Mouse (Mus musculus): ENCODE data around the gene Methig1. TPM values are rescaled to one million over a fixed set of nuclear protein-coding genes. Genes with fewer than 3 reads are reported as not detected.
"Not testable (repeated sequence)": the region's sequence is repeated elsewhere in the genome, so short reads cannot be mapped to it uniquely, and the experiment has no call there.

Gene Methig1
- 0.14 and 0.15 TPM in 2 replicates for polyA plus RNA-seq (2015; fragmentation: Nextera tagmentation; extraction: Ambion mirVana)

GRCm38 (mm10) chr15:100352711-100353250 lies at the start of gene Methig1, which contains the start of gene Mettl7a2:
Gene Methig1, plus strand, starts transcription at chr15:100353149.
Gene Mettl7a2, plus strand, starts transcription at chr15:100353200.
- Histone ChIP-seq H3K9me3 (no peaks in the 10 kb centered on the region), H3K4me3 (replicated peaks) (no peak within 1 kb of the TSS), H3K9ac (no peak within 1 kb of the TSS), H3K4me1 (replicated peaks) (peaks cover 5% of the 10 kb centered on the region; the same call in 1 of the 2 replicates), H3K27ac (no peak within 1 kb of the TSS), H3K27me3 (replicated peaks) (no peaks in the 10 kb centered on the region), H3K4me2 (replicated peaks) (no peak within 1 kb of the TSS), H3K36me3 (no peaks in the 10 kb centered on the region)
- 72% methylated on average over 10 of the region's 10 CpGs for WGBS
- peak; percentile 22; the same call in 1 of the 2 replicates for ATAC-seq

GRCm38 (mm10) chr15:100303428-100304018 lies 49.4 kb upstream of the Methig1 start:
- 51% methylated on average over 8 of the region's 8 CpGs for WGBS
- H3K9ac ChIP-seq, result no peak overlapping the region
- no peaks in the 10 kb centered on the region for H3K9me3 ChIP-seq
- H3K4me2 ChIP-seq (replicated peaks), result peak overlapping the region; percentile 84
- H3K36me3 ChIP-seq, result no peaks in the 10 kb centered on the region
- ATAC-seq, result no peak
- 0 out of 2 replicates have a peak, but pooled peaks cover 2% of the 10 kb centered on the region for H3K4me1 ChIP-seq (replicated peaks)
- 0 out of 2 replicates have a peak overlapping the region, but pooled peaks have one; percentile 49 for H3K4me3 ChIP-seq (replicated peaks)
- no peaks in the 10 kb centered on the region for H3K27me3 ChIP-seq (replicated peaks)
- 0 out of 2 replicates have a peak overlapping the region, but pooled peaks have one; percentile 92 for H3K27ac ChIP-seq

- no peaks in the 10 kb centered on the region for H3K27me3 ChIP-seq (replicated peaks)
- peak within 1 kb of the TSS; percentile 62 for H3K9ac ChIP-seq
- 0 out of 2 replicates have a peak, but pooled peaks cover 2% of the 10 kb centered on the region for H3K4me1 ChIP-seq (replicated peaks)
- H3K4me2 ChIP-seq (replicated peaks), result peak within 1 kb of the TSS; percentile 84
- peak within 1 kb of the TSS; percentile 92 for H3K27ac ChIP-seq
- WGBS, result 3% methylated on average over 21 of the region's 30 CpGs
- ATAC-seq, result peak; percentile 84
- H3K9me3 ChIP-seq, result no peaks in the 10 kb centered on the region
- peak within 1 kb of the TSS; percentile 49 for H3K4me3 ChIP-seq (replicated peaks)
- H3K36me3 ChIP-seq, result no peaks in the 10 kb centered on the region
Measured at GRCm38 (mm10) chr15:100304019-100304991, 48.6 kb upstream of the Methig1 start, which contains the start of gene Mettl7a1. Gene Mettl7a1, plus strand, starts transcription at chr15:100304140.

- H3K27ac ChIP-seq, result no peak overlapping the region
- no peak for ATAC-seq
- WGBS, result 76% methylated on average over 2 of the region's 2 CpGs
Measured at GRCm38 (mm10) chr15:100306201-100306600, 46.7 kb upstream of the Methig1 start.

GRCm38 (mm10) chr15:100307438-100308096 lies 45.4 kb upstream of the Methig1 start:
- not testable (repeated sequence) for H3K4me2 ChIP-seq (replicated peaks); H3K4me1 ChIP-seq (replicated peaks); H3K4me3 ChIP-seq (replicated peaks); H3K27ac ChIP-seq; H3K27me3 ChIP-seq (replicated peaks); H3K9me3 ChIP-seq; H3K9ac ChIP-seq; H3K36me3 ChIP-seq
- 34% methylated on average over 10 of the region's 11 CpGs for WGBS
- peak; percentile 56; the same call in 1 of the 2 replicates for ATAC-seq

More at GRCm38 (mm10) chr15:100306201-100306600, 46.7 kb upstream of the Methig1 start:
- Histone ChIP-seq H3K27me3 (replicated peaks) (no peaks in the 10 kb centered on the region), H3K4me3 (replicated peaks) (no peak overlapping the region), H3K4me1 (replicated peaks) (0 out of 2 replicates have a peak, but pooled peaks cover 2% of the 10 kb centered on the region), H3K9ac (no peak overlapping the region), H3K36me3 (no peaks in the 10 kb centered on the region), H3K4me2 (replicated peaks) (no peak overlapping the region), H3K9me3 (no peaks in the 10 kb centered on the region)

- Histone ChIP-seq H3K9me3 (no peaks in the 10 kb centered on the region), H3K36me3 (no peaks in the 10 kb centered on the region), H3K27ac (no peak overlapping the region), H3K9ac (no peak overlapping the region), H3K4me3 (replicated peaks) (no peak overlapping the region), H3K4me2 (replicated peaks) (no peak overlapping the region), H3K4me1 (replicated peaks) (no peaks in the 10 kb centered on the region), H3K27me3 (replicated peaks) (no peaks in the 10 kb centered on the region)
- ATAC-seq, result no peak
- WGBS, result 49% methylated on average over 2 of the region's 2 CpGs
Measured at GRCm38 (mm10) chr15:100312346-100312745, 40.6 kb upstream of the Methig1 start.

GRCm38 (mm10) chr15:100314448-100315145 lies 38.4 kb upstream of the Methig1 start:
- H3K9me3 ChIP-seq, result no peaks in the 10 kb centered on the region
- ATAC-seq, result no peak

GRCm38 (mm10) chr15:100318014-100318671 lies 34.8 kb upstream of the Methig1 start:
- H3K4me3 ChIP-seq (replicated peaks); H3K36me3 ChIP-seq; H3K27me3 ChIP-seq (replicated peaks); H3K4me2 ChIP-seq (replicated peaks); ATAC-seq; H3K27ac ChIP-seq; H3K9me3 ChIP-seq; H3K4me1 ChIP-seq (replicated peaks); H3K9ac ChIP-seq: not testable (repeated sequence)
- WGBS, result 39% methylated on average over 4 of the region's 4 CpGs

More at GRCm38 (mm10) chr15:100314448-100315145, 38.4 kb upstream of the Methig1 start:
- H3K36me3 ChIP-seq, result no peaks in the 10 kb centered on the region
- H3K27ac ChIP-seq, result no peak overlapping the region
- 92% methylated on average over 5 of the region's 5 CpGs for WGBS
- H3K9ac ChIP-seq, result no peak overlapping the region
- H3K4me3 ChIP-seq (replicated peaks), result no peak overlapping the region
- H3K4me1 ChIP-seq (replicated peaks), result no peaks in the 10 kb centered on the region
- no peaks in the 10 kb centered on the region for H3K27me3 ChIP-seq (replicated peaks)
- no peak overlapping the region for H3K4me2 ChIP-seq (replicated peaks)

- no peak for ATAC-seq
- Histone ChIP-seq H3K4me1 (replicated peaks) (peaks cover 9% of the 10 kb centered on the region), H3K27ac (0 out of 2 replicates have a peak overlapping the region, but pooled peaks have one; percentile 11), H3K36me3 (no peaks in the 10 kb centered on the region), H3K4me2 (replicated peaks) (no peak overlapping the region), H3K9me3 (no peaks in the 10 kb centered on the region), H3K9ac (no peak overlapping the region), H3K27me3 (replicated peaks) (no peaks in the 10 kb centered on the region), H3K4me3 (replicated peaks) (no peak overlapping the region)
- 72% methylated on average over 1 of the region's 1 CpGs for WGBS
Measured at GRCm38 (mm10) chr15:100319884-100320283, 33.1 kb upstream of the Methig1 start.

GRCm38 (mm10) chr15:100320295-100320905 lies 32.5 kb upstream of the Methig1 start:
- no peak overlapping the region for H3K4me2 ChIP-seq (replicated peaks)
- H3K9ac ChIP-seq, result no peak overlapping the region
- no peaks in the 10 kb centered on the region for H3K9me3 ChIP-seq
- 34% methylated on average over 9 of the region's 9 CpGs for WGBS
- no peaks in the 10 kb centered on the region for H3K36me3 ChIP-seq
- H3K27ac ChIP-seq, result 0 out of 2 replicates have a peak overlapping the region, but pooled peaks have one; percentile 11
- ATAC-seq, result peak; percentile 49; the same call in 1 of the 2 replicates
- H3K27me3 ChIP-seq (replicated peaks), result no peaks in the 10 kb centered on the region
- H3K4me3 ChIP-seq (replicated peaks), result no peak overlapping the region
- H3K4me1 ChIP-seq (replicated peaks), result peaks cover 9% of the 10 kb centered on the region
